Mouse (Mus musculus) cerebellum, postnatal 25 days (tissue): ENCODE measurements at regions not wholly inside any gene's neighbourhood (a gene's known extent, or its start where the extent isn't known, plus 50 kb on each side); places are given as distances from the start of the nearest gene placed in this dataset.

ENCODE experiments used
- DNase-seq, 2 experiments: peaks; one replicate each; pipeline ENCODE4 v3.0.0; 2021; ENCODE audit warnings: mixed read lengths in 2 of 2

DNA sequence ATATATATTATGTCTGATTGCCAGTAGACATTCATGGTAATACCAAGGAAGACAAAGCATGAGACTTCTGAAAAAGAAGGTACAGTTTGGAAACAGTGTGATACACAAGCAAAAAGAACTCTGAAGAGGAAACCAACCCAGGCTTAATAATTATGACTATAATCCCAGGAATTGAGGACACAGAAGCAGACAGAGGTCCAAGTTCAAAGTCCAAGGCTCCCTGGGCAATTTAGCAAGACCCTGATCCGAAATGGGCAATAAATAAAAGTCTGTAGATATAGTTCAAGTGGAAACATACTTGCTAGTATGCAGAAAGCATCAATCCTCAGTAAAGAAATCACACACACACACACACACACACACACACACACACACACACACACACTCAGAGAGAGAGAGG is 2618.7 kb upstream of the Gm7489 start:
- DNase-seq = no peak

DNA sequence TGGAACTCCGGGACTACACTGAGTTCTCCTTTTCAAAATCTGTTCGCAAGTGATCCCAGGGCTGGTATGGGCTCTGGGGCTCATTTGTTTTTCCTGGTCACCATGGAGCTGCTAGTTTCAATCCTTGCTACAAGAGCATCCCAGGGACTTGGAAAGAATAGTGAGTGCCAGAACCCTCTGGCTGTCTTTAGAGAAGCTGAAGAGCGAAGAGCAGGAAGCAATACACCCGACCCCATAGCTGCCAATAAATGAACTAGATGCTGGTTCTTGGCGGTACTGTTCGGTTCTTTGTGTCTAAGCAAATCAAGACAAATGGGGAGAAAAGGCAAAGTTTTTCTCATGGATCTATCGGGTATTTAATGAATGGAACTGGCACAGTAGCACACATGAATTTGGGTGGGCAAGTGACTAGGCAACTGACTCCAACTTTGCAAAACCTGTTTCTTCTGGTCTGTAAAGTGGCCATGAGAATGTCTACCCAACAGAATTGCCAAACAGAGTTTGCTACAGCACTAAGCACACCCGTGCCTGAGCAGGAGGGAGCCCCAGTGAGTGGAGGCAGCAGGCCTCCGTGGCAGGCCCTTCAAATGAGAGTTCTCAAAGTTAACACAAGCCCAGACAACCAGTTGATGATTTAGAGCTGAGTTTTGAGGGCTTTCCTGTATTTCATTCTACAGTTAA is 2612.9 kb upstream of the Gm7489 start:
- peak in 1 of 2 experiments; percentile 3 for DNase-seq

DNA sequence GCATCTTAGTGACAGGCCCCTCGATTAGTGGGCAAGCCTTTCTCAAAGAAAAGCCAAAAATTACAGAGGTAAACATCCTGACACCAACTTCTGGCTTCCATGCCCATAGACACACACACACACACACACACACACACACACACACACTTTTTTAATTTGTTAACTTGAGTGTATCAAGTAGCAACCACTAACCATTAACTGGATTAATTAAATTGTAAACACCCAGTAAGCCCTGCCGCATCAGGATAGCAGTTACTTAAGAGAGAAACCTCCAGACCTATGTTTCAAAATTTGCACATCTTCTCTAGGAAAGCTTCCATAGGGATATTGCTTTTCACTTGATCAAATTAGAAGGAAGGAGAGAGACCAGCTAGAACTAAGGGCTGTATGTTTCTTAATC is 2599.4 kb upstream of the Gm7489 start:
- no peak for DNase-seq

DNA sequence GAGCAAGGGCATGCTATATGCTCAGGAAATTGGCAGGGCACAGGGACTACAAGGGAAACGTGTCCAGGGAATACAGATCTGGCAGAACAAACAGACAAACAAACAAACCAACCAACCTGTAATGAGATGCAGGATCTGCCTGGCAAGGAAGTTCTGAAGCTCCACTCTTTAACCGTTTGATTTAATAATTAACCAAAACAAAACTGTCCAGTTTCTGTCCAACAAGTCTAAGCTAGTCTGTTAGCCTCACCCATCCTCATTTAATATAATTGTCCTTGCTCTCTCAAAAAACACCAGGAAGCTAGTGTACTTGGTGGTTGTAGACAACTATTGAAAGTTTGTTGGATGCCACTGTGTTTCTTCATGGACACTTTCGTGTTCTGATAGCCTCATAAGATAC is 2598.4 kb upstream of the Gm7489 start:
- DNase-seq = no peak

DNA sequence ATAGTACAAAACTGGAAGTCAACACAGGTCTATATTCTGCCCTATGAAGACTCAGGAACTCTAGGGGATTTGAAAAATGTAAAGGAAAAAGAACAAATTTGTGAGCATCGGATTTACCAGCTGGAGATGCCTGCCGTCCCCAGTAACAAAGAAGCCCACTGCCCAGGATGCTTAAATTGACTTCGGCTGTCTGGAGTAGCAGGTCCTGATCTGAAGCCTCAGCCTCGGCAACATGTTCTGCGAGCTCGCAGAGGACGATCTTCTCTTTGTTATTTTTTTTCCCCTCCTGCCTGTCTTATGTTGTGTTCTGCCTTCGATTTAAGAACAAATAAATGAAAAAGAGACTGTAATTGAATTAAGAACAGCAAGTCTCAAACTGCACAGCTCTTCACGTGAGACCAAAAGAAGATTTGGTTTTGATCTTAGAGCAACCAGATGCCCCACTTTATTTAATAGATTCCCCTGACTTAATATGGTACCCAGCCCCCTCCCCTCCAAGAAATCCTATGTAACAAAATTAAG is 2595.7 kb upstream of the Gm7489 start:
- no peak for DNase-seq

DNA sequence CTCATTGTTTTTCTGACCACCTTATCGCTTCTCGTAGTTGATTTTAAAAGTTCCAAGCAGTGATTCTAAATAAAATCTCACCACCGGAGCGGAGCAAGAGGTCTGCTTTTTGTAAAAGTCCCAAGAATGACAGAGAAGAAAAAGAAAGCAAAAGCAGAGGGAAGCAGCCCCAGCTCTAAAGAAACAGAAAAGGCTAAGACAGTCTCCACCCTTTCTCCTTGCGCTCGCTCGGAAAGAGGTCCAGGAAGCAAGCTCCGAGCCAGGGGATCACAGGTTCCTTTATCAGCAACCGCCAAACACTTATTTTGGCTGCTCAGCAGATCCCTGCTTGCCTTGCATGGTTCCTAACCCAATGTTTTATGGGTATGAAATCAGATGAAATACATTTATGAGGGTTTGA is 2594.8 kb upstream of the Gm7489 start:
- no peak for DNase-seq

DNA sequence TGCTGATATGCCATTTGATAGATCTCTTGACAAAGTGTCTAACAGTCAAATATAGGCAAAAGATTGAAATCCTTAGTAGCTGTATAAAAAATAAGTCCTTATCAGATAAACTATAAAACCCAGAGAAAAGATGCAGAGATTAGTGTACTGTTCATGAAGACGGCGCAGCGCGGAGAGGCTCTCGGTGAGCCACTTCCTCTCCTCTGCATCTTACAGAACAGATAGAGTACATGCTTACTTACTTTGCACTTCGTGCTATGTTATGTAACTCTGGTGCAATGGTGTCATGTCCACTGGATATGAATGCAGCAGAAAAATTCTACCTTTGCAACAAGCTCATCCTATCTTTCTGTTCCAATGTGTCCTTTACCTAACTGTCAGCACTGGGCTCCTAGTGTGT is 2593.5 kb upstream of the Gm7489 start:
- no peak for DNase-seq

DNA sequence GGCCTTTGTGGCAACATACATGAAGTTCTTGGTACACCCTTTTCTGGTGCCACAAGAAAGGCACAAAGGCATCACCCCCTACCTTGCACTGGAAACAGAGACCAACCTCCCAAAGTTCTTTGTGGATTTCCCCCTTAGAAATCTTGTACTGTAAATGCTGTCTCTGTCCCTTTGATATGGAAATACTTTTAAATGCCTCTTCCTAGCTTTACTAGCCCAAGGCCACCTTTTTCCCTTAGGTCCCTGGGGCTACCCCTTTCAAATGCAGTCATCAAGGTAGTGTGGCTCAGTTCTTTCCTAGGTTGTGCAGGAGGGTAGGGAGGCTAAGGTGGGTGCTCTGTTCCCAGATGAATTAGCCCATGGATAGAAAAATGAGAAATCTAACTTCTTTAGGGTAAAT is 2587.9 kb upstream of the Gm7489 start:
- no peak for DNase-seq

DNA sequence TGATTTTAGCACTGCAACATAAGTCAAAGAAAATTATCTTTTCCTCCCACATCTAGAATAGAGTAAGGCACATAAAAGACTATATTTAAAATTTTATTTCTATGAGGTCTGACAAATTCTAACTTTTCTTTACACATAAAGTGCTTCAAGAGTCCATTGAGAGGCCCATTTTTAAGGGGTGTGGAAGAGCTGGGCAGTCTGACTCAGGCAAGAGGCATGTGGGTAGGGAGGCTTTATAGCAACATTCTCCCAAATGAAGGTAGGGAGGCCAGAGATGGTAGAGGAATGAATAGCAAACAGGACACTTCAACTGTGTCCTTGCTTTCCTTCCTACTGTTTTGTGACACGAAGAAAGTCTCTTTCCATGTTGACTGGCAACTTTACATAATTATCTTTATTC is 2566.6 kb upstream of the Gm7489 start:
- no peak for DNase-seq

DNA sequence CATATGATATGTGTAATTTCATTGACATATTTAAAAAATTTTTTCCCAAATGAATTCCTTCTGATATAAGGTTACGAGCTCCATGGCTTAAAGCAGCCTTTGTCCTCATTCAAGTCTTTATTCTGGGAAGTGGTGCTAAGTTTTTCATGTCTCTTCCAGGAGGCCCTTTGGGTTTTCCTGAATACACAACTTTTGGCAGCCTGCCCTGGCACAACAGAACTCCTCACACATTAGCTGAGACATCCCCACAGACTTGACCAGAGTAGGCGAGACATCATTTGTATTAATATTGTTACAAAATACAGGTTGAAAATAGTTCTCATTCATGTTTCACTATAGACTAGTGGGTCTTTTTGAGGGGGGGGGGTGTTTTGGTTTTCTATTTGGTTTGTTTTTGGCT is 2565.9 kb upstream of the Gm7489 start:
- peak in 1 of 2 experiments; percentile 7 for DNase-seq

DNA sequence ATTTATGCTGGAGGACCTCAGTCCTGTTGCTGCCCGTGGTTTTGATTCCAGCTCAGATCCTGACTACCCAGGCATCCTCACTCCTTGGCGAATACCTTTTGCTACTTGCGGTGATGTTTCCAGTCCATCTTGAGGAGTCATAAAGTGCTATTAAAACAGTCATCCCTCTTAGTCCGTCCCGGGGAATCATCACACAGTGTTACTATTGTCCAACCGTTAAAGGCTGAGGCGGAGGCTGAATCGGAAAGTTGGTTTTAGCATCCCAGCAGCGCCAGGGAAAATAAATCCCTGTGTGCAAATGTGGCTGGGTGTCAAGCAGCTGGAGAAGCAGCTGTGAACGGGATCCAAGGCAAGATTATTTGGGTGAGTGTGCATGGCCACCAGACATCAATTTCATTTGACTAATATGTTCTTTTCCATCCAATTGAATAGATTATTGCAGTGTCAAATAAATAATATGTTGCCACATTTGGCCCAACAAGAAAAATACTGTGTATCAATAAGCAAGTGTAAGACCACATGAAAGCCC is 2564.3 kb upstream of the Gm7489 start:
- DNase-seq = no peak

DNA sequence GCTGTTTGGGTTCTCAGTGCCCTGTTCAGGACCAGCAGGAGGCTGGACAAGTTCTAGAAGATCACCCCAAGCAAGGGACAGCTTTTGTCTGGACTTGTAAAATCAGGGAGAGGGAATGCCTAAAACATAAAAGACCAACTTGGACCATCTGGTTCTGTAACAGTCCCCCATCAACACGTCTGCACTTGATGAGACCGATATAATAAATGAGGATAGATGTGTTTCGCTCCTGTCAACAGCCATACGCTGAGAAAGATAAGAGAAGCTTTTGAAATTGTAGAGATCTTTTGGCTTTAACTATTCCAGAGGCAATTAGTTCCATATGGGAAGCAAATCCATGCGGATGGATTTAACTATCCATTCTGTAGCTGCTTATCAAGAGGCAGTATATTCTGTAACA is 2561.4 kb upstream of the Gm7489 start:
- no peak for DNase-seq

DNA sequence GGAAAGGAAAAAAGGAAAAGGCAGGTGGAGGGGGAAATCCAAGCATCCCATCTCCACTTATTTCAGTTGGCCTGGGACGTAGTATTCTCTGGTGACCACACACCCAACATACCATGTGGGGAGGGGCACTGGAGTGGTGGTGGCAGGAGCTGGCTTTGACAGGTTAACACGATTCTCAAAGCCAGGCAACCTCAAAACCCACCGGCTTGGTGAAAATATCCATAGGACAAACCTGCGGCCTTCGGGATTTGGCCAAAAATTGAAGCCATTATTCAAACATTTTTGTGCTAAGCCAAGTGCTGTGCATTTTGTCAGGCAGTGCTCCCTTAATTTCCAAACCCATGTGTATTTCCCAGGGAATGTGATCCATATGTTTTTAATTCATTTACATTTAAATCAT is 2560.5 kb upstream of the Gm7489 start:
- DNase-seq = no peak

DNA sequence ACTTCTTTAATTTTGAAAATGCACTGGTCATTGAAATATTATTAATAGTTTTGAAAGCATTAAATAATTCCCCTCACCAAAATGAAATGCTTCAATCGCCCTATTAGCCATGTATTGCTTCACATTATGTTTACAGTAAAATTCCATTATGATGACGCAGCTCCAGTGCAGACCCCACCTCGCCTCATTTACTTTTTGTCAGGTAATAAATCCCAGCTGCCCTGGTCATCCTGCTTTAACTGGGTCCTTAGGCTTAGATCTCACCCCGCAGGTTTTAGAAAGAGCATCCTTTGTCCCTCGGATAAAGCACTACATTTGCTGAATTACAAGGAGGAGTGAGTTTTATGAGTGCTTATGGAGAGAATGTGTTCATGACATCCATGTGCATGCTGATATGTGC is 2557.0 kb upstream of the Gm7489 start:
- no peak for DNase-seq

DNA sequence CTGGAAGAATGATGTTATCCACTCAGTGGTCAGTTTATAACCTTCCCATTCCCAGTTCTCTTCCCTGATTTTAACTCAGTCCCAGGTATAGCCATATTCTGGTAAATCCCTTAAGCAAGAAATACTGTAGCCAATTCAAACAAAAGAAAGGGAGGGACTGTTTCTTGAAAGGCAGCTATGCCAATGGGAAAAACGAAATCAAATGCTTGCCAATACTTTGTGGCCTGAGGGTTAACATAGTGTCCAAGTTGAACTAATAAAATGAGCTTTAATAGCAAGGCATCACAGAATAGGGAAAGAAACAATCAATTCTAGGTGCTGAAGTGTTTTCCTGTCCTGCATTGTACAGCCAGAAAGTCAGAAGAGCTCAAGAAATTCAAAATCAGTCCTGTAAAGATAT is 2548.3 kb upstream of the Gm7489 start:
- no peak for DNase-seq

DNA sequence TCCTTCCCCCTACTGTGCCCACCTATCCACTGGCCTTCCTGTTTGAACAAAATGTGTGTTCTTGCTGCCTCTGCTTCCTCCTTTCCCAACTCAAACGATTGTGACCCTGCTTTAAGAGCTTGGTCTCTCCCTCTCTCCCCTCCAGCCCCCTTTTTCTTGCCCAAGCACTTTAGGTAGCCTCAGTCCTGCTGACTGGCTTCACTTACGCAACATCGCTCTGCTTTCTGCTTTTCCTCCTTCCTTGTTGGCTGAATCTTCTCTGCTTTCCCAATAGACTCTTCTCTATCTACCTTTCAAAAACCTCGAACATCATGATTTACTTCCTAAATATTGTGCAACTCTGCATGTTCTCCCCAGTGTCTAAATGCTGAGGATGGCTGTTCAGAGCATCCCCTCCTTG is 2538.4 kb upstream of the Gm7489 start:
- no peak for DNase-seq

DNA sequence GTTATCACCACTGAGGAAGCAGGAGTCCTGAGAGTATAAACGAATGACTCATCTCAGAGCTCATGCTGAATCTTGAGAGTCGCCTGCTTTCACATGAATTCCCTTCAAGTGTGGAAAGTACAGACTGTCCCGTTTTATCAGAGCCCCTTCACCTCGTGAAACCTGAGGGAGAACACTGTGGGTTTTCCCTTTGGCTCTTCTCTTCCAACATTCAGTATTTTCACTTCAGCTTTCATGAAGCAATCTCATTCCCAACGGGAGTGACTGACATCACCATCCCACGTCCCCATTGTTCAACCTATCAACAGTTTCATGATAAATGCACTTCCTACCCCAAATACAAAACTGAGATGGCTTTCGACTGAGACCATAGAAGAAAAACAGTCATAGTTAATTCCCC is 2521.3 kb upstream of the Gm7489 start:
- no peak for DNase-seq

DNA sequence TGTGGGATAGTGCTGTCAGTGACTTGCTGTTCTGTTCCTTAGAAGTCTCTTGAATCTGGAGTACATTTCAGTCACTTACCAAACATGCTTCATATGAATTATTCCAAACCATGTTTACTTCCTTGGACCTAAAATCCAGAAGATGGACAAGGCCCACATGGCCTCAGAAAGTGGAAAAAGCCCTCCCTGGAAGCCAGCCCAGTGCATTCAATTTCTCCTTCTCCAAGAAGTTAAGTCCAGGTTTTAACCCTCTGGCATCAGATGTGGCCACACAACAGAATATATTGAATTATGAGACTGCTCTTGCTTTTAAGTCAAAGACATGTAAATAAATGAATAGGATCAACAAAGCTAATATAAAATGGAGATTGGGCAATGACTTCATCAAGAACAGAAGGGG is 2513.5 kb upstream of the Gm7489 start:
- DNase-seq = no peak

DNA sequence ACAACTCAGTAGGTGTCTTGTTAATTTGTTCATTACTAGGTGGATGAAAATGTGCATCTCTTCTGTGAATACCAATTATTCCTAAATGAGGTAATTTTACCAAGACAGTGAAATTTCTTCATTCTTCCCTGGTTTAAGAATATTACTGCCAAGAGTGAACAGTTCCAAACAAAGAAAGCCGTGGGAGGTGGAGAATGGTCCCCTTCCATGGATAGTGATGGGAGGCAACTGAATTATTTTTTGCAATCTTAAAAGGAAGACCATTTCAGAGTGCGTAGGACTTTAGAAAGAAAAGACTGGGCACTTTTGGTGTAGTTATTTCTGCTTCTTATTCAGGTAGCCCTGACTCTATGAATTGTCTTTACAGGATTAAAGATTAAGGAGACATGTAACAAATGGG is 2494.3 kb upstream of the Gm7489 start:
- no peak for DNase-seq

DNA sequence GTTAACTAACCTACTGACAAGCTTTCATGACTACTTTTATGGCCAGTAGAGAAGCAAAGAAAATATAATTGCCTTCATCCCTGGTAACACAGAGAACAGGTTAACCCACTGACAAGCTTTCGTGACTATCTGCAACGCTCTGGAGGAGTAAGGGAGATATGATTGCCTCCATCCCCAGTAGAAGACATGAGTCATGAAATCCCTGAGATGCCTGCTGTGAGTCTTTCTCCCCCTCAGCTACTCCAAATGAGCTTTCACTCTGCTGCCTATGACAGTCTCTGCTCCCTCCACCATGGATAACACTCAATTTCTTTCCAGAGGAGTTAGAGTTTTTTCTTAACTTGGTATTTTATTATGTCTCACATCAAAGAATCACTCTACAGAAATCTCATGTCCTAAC is 2493.4 kb upstream of the Gm7489 start:
- no peak for DNase-seq

DNA sequence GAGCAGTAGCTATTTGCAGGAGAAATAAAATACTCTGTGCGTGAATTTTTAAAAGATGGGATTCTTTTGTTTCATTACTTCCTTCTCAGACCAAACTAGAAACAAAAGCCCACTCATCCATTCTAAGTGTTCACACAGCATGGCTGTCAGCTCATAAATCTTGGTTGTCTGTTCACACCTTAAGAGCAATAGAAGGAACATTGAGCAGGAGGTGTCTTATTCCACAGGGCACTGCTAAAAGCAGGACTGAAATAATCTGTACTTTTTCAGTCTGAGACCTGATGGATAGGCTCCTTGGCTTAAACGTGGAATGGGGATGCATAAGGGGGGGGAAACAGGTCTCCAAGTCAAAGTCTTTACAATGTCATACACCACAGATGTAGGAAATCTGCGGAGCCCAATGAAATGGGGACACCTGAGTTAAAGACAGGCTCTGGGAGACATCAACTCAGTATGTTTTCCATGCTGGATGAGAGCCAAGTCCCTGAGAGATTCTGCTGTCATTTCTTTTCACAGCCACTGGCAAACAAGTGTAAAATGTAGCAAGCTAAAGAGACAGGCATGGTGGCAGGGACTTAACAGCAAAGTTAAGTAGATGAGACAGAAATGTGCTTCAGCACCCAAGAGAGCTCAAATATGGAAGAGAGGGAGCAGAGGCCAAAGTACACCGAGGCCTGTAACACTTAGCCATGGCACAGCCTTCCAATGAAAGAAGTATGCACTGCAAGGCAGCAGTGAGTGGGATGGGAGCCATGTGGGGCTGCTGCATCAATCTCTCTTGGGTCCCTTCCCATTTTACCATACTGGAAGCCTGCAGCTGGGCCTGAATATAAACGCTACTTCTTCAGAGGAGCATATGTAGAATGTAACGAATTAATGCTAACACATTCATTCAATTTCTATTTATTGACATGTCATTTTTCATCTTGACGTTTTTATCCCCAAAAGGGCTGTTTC is 2492.0 kb upstream of the Gm7489 start:
- DNase-seq = peak in 1 of 2 experiments; percentile 9

DNA sequence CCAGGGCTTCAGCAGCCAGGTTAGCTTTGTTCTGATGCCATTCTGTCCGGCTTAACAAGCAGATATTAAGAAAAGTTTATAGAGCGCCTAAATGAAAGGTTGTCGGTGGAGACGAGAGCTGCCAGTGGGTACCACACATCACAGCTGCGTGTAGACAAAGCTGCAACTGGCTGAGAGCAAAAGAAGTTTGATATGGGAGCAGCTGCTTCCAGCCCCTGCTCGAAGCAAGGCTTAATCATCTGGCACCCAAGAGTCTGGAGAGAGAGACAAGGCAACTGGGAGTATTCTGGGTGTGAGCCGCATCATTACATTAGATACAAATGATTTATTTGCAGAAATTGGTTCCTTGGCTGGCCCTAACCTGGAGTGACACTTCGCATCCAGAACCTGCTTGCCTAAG is 2488.7 kb upstream of the Gm7489 start:
- no peak for DNase-seq

DNA sequence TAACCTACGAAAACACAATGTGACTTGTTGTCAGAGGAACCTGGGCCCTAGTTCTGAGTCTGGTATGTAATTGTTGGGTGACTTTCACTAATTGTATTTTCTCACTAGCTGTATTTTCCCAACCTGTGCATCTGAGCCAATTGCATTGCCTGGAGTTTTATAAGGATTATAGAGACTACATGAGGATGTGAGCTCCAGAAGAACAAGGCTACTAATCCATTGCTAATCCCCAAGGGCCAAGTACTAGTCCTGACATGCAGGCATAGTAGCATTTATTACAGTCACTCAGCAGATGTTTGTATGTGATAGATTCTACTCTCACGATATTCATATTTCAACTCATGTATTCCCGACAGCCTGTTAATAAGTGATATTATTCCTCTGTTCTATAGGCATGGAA is 2481.1 kb upstream of the Gm7489 start:
- DNase-seq = no peak

DNA sequence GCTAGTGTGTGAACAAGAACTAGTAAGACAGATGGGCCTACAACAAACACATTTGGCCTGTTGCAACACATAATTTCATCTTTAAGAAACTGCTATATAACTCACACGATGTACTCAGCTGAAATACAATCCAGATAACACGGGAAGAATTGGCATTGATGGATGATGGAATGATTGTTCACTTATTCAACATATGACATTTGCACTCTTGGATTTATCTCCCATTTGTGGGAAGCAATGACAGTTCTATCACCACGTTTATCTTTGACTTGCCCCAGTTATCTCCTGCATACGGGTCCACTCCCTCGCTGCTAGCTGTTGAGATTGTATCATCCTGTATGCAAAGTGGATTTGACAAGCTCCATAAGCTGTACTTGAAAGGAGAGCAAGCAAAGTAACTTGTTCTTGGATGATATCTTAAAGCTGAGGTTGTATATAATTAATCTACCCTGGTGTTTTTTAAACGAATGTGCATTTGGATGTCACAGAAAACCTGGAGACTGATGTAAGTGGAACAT is 2474.9 kb upstream of the Gm7489 start:
- no peak for DNase-seq
